Mouse (Mus musculus) kidney, postnatal 14 days (tissue): Measurements from ENCODE around the gene Efna4.

Source experiments
- DNase-seq: peaks from one replicate; pipeline ENCODE4 v3.0.0; 2022; ENCODE audit warnings: mixed read lengths

Efna4 gene

GRCm38 (mm10) chr3:89337721-89338578, at the start of gene Efna4:
Efna4 (minus strand) TSS chr3:89338028.
- DNase-seq: peak; percentile 77

DNA sequence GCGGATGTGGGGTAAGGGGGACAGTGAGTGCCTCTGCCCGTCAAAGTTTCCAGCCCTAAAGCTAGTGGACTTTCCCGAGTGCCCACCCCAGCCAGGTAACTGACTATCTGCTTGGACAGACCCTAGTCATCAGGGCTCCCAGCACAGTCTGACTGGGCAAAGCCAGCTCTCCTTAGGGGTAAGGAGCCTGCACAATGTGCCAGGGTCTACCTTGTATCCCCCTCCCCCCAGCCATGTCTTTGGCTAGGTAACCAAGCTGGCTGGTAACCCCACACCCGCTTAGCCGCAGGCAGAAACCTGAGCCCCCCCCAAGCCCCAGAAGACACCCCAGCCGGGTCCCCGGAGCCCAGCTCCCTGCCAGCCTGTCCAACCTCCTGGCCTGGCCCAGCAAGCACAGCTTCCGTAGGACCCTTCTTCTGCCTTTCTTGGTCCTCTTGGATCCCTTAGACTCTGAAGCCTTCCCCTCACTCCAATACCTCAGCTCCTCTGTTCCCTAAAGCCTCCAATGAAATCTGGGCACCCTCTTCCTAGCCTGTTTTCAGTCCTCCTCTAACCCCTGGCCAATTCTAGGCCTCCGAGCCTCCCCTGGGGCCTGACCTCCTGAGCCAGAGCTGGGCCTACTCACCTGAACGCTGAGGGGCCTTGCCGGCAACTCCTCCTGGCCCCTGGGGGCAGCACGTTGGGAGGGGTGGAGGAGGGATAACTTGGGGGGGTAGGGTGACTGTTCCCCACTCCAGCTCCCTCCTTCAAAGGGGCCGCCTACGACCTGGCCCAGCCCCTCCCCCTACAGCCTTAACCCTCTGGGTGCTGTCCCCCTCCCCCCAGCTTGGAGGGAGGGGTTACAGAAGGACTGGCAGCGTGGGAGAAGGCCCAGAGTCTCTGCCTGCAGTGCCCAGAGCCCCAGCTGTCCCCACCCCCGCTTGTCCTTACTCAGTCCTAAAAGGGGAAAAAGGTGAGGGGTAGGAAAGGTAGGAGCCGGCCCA, 48.9 kb upstream of the Efna4 start:
- no peak for DNase-seq

- DNase-seq: no peak
Observed at GRCm38 (mm10) chr3:89385451-89385850, 47.6 kb upstream of the Efna4 start.

- DNase-seq: peak; percentile 16
Observed at GRCm38 (mm10) chr3:89384331-89385076, 46.7 kb upstream of the Efna4 start.

DNA sequence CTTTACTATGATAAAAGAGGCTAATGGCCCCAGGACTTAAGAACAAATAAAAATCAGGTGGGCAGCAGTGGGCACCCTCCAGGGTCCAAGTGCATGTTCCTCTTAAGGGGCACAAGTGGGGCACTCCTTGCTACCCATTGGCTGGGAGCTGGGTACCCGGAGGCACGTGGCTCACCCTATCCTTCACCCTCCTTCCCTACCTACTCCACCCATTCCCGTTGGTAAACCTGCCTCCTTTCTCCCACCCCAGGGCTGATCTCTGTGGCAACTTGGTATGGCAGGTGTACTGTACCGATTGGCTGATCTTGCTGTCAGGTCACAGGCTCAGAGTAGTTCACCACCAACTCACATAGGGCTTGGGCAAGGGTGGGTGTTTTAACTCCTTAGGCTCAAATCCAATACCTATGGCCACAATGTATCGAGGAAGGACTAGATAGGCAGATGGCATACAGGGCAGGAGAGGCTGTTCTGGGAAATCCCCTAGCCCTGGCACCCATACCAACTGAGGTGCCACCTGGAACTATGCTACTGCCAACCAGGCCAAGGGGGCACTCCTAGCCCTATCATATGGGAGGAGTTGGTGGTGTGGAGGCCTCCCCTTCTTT, 45.9 kb upstream of the Efna4 start:
- no peak for DNase-seq

DNA sequence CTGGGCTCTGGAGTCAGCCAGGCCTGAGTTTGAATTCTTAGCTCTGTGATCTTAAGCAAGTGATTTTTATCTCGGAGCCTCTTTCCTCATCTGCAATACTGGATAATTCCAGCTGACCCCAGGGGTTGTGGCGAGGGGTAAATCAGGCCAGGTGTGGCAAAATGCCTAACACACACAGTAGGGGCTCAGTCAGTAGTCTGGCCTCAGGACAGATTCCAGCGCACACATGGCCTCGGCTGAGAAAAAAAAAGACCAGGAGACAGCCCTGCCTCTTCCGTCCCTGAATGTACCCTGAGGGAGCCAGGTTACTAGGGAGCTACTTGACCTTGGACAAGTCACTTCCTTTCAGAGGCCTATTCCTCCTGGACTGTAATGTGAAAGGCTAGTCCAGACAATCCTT, 45.1 kb upstream of the Efna4 start:
- DNase-seq: no peak

- no peak for DNase-seq
Observed at GRCm38 (mm10) chr3:89382033-89382882, 44.4 kb upstream of the Efna4 start.

- no peak for DNase-seq
Observed at GRCm38 (mm10) chr3:89381233-89381632, 43.4 kb upstream of the Efna4 start.

GRCm38 (mm10) chr3:89380711-89381110, 42.9 kb upstream of the Efna4 start:
- DNase-seq: no peak

- DNase-seq: no peak
Observed at GRCm38 (mm10) chr3:89380291-89380690, 42.5 kb upstream of the Efna4 start.

DNA sequence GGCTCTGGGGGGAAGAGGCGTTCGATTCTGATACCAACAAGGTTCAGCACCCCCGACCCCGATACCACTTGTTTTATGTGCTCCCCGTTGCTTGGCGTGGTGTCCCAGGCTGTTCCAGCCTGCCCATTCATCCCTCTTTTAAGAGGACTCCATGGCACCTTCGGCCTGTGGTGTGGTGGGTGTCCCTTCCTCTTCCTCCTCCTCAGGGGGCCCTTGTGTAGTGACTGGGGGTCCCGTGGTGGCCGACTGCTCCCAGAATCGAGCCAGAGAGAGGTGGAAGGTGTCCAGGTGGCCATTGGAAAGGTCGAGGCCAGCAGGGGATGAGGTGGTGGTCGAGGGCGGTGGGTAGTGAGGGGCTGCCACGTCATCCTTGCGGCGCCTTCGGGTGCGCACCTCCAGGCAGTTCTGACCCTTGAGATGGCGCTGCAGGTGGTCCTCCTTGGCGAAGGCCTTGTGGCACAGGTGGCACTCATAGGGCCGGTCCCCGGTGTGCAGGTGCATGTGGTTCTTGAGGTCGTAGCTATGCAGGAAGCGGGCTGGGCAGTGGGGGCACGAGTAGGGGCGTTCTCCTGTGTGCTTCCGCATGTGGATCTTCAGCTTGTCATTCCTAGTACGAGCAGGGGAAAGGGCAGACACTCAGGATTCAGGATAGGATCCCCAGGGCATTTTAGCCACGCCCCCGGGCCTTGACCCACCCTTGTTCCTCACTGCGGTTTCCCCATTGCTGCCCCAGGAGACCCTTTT, 41.7 kb upstream of the Efna4 start:
- DNase-seq: peak; percentile 16

DNA sequence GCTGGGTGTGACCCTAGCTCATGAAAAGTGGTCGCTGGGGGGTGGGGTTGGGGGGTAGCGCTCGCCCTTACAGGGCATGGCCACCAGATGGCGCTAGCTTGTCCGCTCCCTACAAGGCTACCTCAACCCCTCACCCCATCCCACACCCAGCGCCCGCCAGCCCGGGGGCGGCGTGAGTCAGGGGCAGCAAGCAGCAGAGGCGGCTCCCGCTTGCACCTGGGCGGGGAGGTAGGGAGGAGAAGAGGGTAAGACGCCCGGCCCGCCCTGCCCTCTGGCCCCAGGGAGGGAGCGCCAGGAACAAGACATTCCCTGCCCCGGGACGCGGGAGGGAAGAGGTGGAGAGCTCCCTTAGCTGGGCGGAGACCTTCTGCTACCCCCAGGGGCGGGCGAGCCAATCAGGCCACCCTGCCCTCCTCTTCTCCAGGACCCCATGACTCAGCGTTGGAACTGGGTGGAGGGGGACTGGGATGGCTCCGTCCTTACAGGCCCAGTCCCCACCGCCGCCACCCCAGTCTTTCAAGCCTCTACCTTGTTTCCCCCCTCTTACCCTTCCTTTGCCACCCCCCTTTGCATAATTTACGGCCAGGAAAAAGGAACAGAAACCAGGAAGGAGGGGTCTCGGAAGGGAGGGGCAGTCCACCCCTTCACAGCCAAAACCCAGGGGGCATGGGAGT, 40.7 kb upstream of the Efna4 start:
- DNase-seq: peak; percentile 82

DNA sequence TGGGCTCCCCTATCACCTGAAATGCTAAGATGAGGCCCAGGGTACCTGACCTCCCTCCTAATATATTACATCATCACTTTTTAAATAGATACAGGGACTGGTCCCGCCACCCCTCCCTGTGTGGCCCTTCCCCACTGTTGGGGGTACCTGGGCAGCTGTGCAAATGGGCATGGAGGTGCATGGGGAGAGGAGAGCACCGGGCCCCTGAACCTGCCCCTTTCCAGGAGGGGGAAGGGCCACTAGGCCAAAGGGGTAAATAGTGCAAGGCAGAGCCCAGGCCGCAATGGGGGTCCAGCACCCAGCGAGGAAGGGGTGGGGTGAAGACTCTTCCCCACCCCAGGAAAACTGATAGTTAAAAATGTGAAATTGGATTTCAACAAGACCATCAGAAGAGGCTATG, 40.0 kb upstream of the Efna4 start:
- DNase-seq: no peak

DNA sequence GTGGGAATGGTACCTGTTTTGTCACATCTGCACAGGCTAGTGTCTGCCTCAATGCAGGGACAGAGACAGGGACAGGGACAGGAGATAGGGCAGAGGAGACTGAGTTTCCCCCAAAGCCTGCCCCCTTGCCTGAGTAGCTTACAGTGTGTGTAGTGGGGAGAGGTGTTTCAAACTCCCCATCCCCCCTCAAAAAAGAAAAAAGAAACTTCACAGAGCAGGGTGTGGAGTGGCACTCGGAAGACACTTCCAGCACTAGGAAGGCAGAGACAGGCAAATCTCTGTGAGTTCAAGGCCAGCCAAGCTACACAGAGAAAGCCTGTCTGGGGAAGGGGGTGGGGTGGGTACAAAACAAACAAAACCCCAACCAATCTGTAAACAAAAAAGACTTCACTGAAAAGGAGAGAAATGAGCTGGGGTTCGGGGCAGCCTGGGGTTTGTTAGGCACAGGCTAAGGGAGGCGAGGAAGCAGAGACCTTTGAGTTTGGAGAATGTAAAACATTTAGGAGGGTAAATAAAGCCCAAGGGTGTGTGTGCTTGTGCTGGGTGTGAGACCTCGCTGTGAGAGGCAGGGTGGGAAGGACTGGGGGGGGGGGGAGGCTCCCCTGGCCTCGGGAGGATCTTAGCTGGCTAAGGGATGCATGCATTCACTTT, 35.9 kb upstream of the Efna4 start:
- no peak for DNase-seq

GRCm38 (mm10) chr3:89367338-89367737, 29.5 kb upstream of the Efna4 start:
- no peak for DNase-seq

DNA sequence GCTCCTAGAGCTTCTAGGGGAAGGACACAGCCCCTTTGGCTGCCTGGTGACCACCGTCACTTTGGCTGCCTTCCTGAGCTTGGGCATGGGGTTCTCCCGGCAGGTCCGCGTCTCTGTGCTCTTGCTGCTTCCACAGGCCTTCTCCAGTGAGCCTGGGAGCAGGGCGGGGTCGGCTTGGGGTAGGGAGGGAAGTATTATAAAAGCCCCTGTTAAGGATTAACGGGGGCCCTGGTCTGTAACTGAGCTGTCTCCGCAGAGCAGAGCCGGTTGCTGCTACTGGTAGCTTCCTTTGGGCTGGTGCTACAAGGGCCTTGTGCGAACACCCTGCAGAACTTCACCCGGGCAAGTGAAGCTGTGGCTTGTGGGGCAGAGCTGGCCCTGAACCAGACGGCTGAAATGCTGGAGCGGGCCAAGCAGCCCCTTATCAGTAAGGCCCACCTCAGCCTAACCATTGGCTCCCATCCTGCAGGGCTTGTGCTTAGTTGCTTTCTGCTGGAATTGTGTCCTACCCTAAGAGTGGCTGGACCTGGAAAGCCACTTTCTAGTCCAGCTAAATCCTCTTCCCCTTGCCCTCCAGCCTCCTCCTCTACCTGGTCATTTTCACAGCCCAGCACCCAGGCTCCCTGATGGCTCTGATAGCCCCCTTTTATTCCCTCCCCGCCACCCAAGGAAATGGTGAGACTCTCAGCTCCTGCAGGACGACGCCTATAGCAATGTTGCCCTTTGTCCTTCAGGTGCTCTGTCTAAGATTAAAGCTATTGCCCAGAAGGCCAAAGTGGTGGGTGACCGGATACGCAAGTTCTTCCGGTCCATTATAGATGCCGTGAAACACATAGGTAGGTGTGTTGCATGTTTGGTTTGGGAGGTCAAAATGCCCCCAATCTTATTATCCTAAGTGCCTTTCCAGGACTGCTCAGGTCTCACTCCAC, 27.9 kb upstream of the Efna4 start:
- no peak for DNase-seq

DNA sequence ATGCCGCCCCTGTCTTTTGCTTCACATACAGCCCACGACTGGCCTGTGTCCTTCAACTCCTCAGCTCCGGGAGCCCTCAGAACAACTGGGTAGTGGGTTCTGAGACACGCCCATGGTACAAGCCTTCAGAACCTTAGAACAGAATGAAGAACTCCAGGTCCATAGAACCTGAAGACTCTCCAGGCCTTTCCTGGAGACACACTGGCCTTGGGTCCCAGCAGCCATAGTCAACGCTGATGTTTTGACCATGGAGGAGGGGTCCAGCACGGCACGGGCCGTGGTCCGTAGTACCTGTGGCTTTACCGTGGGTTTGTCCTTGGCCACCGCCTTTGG, 27.3 kb upstream of the Efna4 start, which contains the start of gene Dcst1:
Dcst1 (minus strand) TSS at position 101 of the 333 bp plus-strand sequence.
- DNase-seq: no peak

DNA sequence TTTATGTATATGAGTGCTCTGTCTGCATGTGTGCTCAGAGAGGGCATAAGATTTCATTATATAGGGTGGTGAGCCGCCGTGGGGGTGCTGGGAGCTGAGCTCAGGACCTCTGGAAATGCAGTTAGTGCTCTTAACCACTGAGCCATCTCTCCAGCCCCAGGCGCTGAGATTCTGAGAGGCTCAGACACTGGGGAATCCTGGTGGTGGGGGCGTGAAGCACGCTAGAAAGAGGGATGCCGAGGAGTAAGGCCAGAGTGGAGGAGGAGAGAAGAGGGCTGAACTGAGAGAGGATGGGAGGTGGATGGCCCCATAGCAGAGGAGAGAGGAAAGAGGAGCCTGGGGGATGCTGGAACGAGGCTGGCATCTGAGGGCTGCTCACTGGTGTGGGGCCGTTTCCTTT, 26.8 kb upstream of the Efna4 start:
- DNase-seq: no peak
